Mouse (Mus musculus) adrenal gland, postnatal 4 days (tissue): ENCODE data around the gene Enah. TPM values are rescaled to one million over a fixed set of nuclear protein-coding genes. Genes with fewer than 3 reads are reported as not detected.

ENCODE experiments used
- DNase-seq, 2 experiments: peaks; one replicate each; pipeline ENCODE4 v3.0.0; 2021 to 2022; ENCODE audit warnings: low spot score in 2 of 2, mixed read lengths in 2 of 2
- total RNA-seq, 2 experiments: library from RNA; stranded (reverse); gene quantifications; 2 replicates each; pipeline ENCODE4 v1.2.3; 2021

Gene Enah
- total RNA-seq, 2 experiments from 2014 or later = 107 to 121 TPM

GRCm38 (mm10) chr1:182028231-182029210 is 8.7 kb upstream of the Enah start:
- DNase-seq = no peak

GRCm38 (mm10) chr1:182027426-182027979 is 7.7 kb upstream of the Enah start:
- no peak for DNase-seq

DNA sequence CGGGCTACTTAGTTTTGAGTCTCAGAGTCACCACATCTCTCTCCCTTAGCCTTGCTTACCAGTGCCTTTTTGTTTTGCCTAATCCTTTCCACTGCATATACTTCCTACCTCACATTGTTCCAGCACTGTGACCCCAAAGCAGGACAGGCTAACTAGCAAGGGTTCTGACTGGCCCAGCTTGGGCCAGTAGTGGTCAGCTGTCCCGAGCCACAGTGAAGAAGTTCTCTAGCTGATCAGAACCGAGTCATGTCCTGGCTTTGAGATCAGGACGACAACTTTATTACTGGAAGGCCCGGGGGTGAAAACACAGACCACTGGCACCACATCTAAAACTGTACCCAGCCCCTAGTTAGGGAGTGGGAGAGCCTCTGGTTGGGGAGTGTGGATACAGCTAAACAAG is 7.0 kb upstream of the Enah start:
- DNase-seq = no peak

- no peak for DNase-seq
Observed at GRCm38 (mm10) chr1:182026120-182026519, 6.3 kb upstream of the Enah start.

DNA sequence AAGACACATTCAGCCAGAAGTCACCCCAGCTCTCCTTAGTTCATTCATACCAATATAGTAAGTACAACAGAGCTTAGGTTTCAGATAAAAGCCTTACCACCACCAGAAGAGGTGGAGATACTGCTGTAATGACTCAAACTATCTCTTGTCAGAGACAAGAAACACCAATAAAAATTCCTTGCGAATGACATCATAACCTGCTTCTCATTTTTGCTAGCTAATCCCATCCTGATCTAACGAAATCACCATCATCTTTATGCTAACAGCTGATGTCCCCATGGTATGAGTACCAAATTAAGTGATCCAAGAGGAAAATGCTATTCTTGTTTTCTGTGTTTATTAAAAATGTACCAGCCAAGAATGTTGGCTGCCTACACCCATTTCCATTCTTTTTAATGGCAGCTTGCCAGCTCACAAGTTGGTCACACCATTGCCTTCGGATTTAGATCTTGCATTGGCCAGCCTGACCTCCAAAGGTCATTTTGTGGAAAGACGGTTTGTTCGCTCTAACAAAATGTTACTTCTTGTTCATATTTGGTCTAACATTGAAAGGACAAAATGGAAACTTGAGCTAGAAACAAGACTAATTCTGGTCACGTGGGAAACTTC is 2.0 kb upstream of the Enah start:
- DNase-seq = no peak

DNA sequence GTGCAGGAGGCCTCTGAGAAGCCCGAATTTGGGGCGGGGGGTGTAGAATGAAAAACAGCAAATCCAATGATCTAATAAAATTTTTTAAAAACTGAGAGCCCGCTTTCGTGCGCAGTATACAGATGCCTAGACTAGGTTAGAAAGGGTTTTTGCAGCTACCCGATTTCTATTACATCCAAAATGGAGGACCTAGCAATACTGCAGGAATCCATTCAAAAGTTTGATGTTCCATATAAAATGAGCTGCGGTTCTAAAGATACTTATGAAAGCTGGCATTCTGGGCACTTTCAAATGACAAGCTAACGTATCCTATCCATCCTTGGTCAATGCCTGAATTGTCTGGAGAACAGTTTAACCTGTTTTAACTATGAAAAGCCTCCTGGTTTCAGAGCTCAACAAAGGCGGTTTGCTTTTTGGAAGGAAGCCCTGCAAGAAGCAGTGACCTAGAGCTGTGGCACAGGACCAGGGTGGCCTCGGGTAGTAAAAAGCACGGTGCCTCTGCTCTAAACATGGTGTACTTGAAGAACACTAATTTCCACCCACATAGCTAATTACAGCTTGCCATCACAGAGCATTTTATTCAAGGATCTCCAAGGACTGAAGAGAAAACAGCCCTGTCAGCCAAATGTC is 1.2 kb upstream of the Enah start:
- no peak for DNase-seq

DNA sequence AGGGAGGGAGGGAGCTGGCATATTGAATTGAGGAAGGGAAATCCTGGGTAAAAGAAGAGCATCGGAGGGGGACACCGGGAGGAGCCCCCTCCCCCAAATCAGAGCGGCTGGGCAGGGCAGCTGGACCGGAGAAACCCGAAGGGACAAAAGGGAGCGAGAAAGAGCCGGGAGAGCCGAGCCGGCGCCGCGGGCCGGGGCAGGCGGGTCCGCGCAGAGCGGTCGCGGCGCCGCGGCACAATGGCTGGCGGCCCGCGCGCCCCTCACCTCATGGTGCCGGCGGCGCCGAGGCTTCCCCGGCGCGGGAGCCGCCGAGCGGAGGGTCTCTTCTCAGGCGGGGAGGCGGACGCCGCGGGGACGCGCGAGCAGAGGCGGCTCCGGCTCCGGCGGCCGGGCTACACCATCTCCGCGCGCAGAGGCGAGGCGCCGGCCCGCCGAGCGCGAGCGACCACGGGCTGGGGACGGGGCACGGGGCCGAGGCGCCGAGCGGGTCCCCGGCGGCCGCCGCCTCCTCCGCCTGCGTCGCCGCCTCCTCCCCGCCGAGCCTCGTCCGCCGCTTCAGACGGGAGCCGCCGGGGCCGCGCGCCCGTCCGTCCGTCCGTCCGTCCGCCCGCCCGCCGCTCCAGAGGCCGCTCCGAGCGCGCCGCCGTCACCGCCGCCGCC is 394 bp downstream of the Enah start:
- DNase-seq = no peak

DNA sequence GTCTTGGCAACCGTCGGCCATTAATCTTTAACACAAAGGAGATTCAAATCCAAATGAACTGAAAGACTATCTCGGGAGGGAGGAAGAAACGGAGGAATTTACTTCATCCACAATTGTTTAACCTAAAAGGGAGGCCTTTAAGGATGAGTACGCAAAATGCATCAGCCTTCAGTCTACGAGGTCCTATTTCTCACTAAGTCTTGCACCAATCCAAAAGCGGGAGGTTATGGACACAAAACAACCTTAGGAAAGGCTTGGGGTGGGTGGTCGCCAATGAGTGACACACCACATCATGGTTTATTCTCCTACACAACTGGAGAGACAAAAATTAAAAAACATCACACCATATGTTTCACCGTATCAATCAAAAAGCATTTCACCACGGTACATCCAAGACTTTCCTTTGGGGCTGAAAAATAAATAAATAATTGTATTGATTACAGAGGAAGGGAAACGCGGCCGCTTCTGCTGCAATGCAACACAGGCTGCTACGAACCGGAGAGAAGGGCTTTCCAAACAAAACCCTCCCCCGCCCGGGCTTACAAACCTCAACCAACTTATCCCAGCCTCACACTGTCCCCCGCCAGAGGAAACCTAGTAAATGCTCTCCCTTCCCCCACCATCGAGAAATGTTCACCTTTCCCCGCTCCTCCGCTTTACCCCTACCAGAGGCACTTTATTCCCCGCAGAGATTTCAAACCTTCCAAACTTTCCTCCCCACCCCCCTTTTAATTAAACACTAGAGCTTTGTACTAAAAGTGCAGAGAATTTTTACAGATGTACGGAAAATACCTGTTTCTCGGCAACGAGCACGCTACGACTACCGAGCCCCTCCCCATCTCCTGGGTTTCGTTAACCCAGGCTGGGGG is 1.2 kb downstream of the Enah start:
- peak in 1 of 2 experiments; percentile 15 for DNase-seq

DNA sequence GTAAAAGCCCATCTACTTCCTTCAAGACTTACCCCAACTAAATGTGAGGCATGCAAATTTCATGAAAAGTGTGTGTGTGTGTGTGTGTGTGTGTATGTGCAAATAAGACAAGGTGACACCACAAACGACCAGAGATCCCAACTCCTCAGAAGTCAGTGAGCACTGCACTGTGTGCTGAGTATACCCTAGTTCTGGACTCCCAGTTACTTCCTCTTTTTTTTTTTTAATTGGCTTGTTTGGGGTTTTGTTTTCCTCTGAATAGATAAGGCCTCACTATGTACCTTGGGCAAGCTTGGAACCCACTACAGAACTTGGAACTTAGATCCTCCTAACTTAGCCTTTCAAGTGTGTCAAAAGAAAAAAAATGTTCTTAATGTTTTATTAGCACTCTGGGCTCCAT is 14.0 kb downstream of the Enah start:
- DNase-seq = no peak

GRCm38 (mm10) chr1:181998673-181999072 is 21.1 kb downstream of the Enah start:
- DNase-seq = no peak

DNA sequence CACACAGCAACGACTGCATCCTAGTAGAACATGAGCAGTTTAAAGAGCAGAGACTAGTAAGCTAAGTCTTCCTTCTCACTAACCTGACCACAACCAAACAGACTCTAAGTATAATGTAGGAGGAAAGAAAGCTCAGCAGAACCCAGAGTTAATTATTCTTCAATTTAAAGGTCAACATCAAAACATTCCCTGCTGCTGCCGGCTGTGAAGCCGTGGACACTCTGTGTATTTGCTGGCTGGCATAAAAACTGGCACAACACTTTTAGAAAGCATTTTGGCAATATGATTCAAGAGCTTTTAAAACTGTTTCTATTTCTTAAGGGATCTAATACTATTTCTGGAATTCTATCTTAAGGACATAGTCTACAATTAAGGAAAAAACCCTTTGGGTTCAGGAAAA is 22.0 kb downstream of the Enah start:
- DNase-seq = no peak

- DNase-seq = no peak
Observed at GRCm38 (mm10) chr1:181993597-181993996, 26.2 kb downstream of the Enah start.

DNA sequence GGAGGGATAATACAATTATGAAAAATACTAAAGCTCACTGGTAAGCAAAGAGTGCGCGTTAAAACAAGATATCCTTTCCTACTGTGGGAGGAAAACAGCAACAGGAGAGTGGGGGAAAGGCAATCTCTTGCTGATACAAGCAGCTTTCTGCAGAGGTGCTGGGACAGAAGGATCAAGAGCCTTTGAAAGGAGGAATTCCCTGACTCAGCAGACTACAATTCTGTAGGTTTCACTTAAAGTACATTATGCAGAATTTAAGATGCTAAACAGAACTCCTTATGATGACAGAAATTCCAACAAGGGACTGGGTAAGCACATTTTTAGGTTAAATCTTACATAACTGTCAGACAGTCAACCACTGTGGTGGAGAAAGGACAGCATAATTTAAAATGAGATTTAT is 31.4 kb downstream of the Enah start:
- DNase-seq = no peak

- DNase-seq = no peak
Observed at GRCm38 (mm10) chr1:181987226-181987625, 32.6 kb downstream of the Enah start.

DNA sequence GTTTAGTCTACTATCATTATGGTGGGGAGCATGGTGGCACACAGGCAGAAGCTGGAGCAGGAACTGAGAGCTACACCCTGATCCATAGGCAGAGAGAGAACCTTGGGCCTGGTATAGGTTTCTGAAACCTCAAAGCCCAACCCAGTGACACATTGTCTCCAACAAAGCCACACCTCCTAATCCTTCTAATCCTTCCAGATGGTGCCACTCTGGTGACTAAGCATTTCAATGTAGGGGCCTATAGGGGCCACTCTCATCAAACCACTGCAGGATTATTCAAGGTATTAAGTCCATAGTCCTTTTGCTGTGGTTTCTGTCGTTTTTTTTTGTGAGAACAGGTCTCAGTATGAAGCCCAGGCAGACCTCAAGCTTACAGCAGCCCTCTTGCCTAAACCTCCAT is 33.9 kb downstream of the Enah start:
- DNase-seq = no peak

GRCm38 (mm10) chr1:181984811-181985210 is 35.0 kb downstream of the Enah start:
- no peak for DNase-seq

- DNase-seq = no peak
Observed at GRCm38 (mm10) chr1:181980017-181980719, 39.6 kb downstream of the Enah start.

DNA sequence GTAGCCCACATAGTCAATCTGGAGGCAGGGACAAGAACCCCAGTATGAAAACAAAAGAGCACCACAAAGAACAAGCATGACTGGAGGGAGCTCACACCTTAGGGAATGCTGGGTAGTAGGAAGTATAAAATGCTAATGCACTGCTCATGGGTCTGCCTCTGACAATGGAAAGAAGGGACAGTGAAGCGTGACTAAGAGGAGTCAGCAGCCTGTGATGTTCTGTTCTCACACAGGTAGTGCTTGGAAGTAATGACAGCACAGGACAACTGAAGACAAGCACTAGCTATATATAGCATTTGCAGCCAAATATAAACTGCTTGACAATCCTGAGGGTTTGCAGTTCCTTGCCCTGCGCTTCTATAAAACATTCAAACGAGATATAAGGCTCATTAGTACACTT is 44.3 kb downstream of the Enah start:
- no peak for DNase-seq

DNA sequence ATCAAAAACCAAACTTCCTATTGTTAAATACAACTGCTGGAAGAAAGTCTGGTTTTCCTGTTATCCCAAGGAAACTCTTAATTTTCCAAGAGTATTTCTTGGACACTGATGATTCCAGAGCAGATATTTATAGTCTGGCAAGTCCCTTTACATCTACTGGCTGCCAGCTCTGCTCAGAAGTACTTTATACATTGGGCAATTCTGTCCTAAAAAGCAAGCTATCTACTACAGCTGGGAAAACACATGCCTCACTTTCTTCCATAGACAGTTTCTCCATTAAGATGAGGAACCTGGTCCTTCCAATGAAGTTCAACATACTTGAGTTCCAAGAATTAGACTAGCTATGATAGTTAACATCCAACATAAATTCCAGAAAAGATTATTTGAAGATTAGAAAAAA is 44.9 kb downstream of the Enah start:
- no peak for DNase-seq

DNA sequence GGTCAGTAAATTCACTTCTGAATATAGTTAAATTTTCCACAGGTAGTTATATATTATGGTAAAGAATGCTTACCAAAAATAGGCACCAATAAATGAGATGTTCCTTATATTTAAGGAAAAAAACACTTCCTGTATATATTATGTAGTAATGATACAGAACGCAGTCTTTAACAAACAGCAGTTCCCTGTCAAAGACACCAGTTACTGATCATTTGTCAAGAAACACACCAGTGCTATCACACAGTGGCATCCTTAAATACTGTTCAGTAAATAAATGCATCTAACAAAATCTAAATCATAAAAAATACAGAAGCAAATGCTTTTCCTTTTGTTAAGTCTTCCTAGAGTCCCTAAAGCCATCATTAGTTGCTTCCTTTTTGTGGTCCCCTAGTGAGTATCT is 54.5 kb downstream of the Enah start:
- DNase-seq = no peak
